Mouse (Mus musculus) ovary, postnatal 14 days (tissue): ENCODE measurements around the gene Ank3.

Source experiments
- DNase-seq: peaks from one replicate; pipeline ENCODE4 v3.0.0; 2022; ENCODE audit warnings: low spot score

Ank3 gene

DNA sequence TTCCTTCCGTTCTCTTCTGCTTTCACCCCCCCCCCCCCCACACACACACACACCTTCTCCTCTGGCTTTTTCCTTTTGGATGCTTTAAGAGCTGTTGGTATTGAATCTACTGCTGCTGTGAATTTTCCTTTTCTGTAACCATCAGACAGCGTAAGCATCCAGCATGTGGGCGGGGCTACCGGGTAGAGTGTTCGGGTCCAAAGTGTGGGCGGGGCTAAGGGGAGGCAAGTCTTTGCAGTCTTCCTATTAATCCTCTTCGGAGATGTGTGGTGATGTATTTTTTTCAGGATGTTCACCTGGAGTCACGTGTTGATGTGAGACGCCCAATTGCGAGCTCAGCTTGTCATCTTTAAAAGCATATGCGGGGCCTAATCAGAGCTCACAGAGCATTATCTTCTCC is 379.2 kb downstream of the Ank3 start:
- no peak for DNase-seq

GRCm38 (mm10) chr10:69779246-69779645 is 380.7 kb downstream of the Ank3 start:
- no peak for DNase-seq

GRCm38 (mm10) chr10:69781491-69781890 is 382.9 kb downstream of the Ank3 start:
- peak; percentile 45 for DNase-seq

DNA sequence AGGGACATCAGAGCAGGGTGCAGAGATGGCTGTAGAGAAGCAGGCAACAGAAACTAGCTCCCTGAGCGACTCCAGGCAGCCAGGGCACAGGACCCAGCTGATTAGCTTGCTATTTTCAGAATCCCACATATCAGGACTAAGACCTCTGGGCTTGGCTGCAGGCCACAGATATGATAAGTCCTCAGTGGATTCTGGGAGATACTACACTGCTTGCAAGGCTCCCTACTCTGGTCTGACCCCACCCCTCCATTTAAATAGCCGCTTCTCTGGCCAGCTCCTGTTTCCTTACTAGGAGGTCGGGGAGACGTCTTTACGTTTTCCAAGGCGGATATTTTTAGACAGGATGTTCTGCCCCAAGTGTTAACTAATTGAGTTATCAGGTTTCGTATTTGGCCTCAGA is 386.7 kb downstream of the Ank3 start:
- no peak for DNase-seq

DNA sequence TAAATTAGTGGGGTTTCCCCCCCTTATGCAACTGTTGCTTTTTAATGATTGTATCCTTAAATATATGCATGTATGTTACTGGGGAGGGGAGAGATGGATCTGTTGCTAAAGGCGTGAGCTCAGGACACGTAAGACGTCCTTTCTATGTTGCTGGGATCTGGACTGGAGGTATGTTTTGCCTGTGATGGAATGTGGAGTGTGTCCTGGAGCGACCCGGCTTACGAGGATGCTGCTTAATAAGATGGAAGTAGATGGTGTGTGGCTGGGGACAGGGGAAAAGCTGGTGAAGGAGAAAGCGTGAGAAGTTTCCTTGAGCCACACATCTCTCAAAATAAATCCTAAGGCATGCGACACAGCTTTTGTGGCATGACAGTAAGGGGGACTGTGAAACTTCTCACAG is 387.1 kb downstream of the Ank3 start:
- DNase-seq = no peak

DNA sequence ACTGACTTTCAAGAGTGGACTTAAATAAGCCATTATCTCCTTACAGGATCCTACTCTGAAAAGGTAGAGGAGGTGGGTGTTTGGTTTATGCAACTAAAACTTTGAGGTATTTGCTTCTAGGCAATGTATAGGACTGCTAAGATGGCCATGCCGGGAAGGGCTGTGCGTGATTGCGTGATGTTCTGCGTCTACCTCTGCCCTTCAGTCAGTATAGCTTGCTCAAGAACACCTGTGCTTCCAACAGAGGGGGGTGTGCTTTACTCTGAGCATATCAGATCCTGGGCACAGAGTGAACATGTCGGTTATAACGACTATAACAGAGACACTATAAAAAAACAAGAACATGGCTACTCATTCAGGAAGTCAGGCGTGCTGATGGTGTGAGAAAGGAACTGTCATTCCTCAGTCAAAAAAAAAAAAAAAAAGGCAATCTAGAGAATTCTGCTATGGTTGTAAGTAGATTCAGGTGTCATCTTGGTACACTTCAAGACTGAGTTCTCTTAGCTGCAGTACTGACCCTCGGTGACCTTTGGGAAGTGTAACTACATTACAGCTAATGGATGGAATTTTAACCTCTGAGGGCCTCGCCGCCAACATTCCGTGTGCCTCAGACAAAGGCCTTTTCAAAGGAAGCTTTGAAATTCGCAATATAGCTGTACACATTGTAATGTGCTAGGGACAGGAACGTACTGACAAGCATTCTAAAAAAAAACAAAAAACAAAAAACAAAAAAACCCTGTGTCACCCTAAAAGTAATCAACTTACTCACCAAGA is 387.8 kb downstream of the Ank3 start:
- DNase-seq = no peak

GRCm38 (mm10) chr10:69787379-69787778 is 388.8 kb downstream of the Ank3 start:
- no peak for DNase-seq

DNA sequence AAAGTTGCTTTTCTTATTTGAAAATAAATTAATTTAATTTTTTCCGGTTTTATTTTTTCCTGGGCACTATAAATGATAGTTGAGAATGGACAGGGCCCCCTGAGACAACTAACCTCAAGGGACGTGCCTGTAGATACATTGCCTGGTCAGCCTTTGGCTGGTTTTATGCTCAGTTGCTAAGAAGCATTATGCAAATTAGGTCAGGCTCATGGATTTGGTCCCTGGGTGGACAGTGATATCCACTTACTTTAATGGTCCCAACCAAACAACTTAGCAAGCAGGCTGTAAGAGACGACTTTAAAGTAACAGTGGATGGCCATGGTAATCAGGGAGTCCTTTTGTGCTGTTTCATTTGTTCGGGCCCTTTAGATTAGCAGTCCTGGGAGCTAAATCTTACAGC is 392.0 kb downstream of the Ank3 start:
- no peak for DNase-seq

GRCm38 (mm10) chr10:69791951-69792350 is 393.4 kb downstream of the Ank3 start:
- DNase-seq = no peak

DNA sequence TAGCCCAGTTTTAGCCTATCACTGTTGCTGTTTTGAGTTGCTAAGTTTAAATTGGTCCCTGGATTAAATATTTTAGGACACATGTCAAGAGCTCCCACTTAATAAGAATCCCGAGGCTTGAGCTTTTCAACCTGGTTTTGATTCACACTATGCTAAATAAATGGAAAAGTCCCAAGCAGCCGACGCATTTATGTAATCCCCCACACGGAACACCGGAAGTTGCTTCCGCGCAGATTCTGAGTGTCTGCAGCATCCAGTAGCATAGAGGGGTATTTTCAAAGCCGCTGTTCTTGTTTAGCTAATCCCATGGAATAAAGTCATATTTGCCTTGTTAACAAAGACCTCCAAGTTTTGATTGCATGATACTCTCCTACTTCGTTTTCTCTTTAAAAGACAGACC is 393.8 kb downstream of the Ank3 start:
- no peak for DNase-seq

DNA sequence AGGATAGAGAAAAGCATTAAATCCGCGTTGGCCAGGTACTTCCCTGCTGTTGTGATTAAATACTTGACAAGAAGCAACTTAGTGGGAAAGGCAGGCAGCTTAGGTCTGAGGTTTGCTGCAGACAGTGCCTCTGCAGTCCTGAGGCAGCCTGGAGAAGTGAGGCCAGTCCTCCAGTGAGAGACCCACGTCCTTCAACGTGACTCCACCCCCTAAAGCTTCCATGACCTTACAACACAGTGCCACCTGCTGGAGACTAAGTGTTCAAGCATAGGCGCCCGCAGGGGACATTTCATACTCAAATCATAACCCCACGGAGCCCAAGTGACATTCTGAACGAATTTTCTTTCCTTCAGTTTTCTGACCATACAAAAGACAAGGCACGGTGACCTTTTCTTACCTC is 394.5 kb downstream of the Ank3 start:
- peak; percentile 41 for DNase-seq

GRCm38 (mm10) chr10:69795656-69796055 is 397.1 kb downstream of the Ank3 start:
- no peak for DNase-seq

DNA sequence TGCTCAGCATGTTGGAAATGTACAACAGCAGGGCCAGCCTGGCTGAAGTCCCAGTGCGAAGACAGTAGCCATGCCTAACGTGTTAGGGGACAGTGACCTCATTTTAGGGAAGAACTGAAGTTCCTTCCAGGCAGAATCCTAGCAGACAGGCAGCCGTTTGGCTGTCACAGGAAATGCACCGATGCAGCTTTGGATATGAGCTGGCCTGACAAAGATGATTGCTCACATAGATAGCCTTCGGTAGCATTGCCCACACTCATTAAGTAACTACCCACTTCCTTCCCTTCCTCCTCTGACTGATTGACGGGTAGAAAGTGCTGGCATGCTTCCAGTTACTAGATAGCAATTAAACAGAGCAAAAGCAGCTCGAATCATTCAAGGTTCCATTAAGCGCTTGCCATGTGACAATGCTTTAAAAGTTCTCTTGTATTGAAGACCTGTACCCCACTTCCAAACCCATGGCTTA is 397.9 kb downstream of the Ank3 start:
- DNase-seq = no peak

GRCm38 (mm10) chr10:69803135-69803756 is 404.7 kb downstream of the Ank3 start:
- no peak for DNase-seq

GRCm38 (mm10) chr10:69804613-69805012 is 406.0 kb downstream of the Ank3 start:
- DNase-seq = no peak

DNA sequence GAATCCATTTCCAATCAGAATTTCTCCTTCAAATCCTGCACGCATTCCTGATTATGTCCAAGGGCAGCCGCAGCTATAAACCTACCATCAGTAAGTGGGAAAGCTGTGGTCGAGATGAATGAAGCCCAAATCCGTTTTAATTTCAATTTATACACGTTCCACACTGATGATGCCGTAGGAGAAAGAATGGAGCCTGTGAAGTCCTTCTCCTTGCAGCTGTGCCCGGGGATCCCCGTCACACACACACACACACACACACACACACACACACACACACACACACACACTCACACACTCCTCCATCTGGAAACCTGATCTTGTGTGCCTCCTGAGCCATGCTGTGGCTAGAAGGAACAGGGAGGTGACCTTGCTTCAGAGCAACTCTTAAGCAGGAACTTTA is 412.2 kb downstream of the Ank3 start:
- no peak for DNase-seq

DNA sequence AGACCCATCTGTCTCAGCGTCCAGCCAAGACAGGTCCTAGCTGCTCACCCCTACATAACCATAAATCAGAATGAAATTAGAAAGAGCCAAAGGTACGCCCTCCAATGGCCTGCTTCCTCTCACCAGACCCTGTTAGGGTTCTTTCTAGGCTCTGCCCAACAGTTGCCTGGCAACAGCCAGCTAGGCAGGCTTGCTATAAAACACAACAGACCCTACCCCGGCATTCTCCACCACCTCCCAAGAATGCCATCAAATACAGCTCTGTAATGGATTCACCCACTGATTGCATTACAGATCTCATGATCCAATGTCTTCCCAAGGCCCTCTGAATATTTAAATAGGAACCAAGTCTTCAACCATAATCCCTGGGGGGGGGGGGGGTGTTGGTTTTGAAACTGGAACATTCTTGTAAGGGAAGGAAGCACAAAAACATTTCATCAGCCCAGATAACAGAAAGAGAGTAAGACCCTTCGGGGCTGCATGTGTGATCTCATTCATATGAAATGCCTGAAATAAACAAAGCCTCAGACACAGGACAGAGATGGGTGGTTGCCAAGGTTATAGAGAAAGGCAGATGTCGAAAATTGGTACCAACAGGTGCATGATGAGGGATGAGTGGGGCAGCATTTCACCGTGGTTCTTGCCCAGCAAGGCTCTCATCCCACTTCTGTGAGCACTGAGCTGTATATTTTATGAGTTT is 415.4 kb downstream of the Ank3 start:
- no peak for DNase-seq

DNA sequence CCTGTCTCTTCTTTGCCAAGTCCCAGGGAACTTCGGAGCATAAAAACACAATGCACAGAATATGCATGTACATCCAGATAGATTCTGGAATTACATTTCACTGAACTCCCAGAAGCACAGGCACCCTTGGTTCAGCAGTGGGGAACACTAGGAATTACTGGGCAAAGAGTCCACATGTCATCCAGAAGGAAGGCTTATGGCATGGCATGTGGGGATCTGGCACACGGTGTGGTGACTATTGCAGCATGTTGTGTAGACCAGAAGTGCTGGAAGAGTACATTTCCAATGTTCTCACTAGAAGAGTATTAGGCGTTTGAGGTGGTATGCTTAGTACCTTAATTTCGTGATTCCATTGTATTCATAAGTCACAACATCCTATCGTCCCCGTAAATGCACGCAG is 422.7 kb downstream of the Ank3 start:
- DNase-seq = no peak

DNA sequence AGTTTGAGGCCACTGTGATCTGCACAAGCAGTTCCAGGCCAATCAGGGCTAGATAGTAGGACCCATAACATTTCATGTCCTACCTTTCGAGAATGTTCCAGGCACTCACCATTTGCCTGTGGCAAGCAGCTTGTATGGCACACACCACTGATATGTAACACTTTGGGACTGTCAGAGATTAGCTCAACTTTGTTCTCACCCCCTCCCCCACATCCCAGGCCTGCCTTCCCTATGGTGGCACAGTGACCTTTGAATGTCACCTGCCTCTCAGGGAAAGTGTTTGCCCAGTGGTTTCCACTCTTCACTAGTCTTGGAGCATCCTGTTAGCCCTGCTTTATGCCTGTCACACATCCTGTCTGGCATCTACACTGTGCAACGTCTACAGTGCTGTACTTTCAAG is 430.2 kb downstream of the Ank3 start:
- no peak for DNase-seq

DNA sequence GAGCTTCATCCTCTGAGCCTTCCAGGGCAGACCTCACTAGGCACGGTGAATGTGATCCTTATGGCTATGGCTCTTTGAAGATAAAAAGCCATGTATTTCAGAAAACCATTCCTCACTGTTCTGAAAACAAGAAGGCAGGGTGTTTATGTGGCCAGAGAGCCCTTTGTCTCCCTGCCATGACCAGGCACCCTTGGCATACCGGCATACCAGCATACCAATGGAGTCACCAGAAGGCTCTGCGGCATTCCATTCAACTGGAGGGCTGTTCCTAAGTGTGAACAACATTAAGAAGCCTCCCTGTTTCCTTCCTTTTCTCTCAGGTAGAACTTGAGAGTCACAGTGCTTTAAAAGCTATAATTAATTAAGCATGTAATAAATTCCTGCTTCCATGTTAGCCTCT is 430.7 kb downstream of the Ank3 start:
- no peak for DNase-seq

- no peak for DNase-seq
These were observed 433.0 kb downstream of the Ank3 start for GRCm38 (mm10) chr10:69831568-69831967.

DNA sequence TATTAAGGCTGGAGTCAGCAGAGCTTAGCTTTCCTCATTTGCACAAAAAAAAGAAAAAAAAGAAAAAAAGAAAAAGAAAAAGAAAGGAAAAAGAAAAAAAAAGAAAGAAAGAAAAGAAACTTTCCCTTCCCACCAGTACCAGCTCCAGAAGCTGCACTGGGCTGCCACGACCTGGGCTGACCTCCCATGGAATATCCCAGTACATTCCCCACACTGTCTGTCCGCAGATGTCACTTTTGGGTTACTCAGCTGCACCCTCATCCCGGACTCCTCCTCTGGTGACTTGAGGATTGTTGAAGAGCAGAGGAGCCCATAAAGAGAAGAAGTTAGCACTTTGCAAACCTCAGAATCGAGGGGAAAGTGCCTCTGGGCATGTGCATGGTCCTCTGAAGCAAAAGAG is 433.7 kb downstream of the Ank3 start:
- DNase-seq = no peak

DNA sequence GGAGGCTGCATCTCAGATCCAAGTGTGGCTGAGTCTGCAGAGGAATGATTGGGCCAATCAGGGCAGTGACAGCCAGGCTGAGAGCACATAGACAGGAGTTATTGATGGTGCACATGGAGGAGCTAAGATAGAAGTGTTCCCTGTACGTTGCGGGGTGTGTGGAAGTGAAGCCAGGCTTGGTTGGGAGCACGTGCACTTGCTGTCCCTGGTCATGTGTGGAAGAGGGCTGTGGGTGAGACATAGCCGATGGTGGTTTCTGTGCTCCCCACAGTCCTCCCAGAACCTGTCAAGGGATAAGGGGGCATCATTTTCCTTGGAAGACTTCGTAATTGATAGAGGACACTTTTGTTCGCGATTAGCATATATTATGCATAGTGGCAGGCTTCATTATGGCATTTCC is 434.2 kb downstream of the Ank3 start:
- DNase-seq = no peak
